Mouse (Mus musculus): ENCODE measurements around the gene Ptbp1.

Ptbp1 gene

GRCm38 (mm10) chr10:79832786-79833181 lies 21.4 kb upstream of the Ptbp1 start:
- no peak for DNase-seq (ENCODE audit: low read depth in 1 of 2, low spot score in 2 of 2)

GRCm38 (mm10) chr10:79834769-79835398 lies 19.3 kb upstream of the Ptbp1 start:
- peak in 1 of 2 experiments; percentile 54 for DNase-seq (ENCODE audit: low read depth in 1 of 2, low spot score in 2 of 2)

- no peak for DNase-seq (ENCODE audit: low read depth in 1 of 2, low spot score in 2 of 2)
Measured at GRCm38 (mm10) chr10:79836918-79837317, 17.3 kb upstream of the Ptbp1 start.

- DNase-seq (ENCODE audit: low read depth in 1 of 2, low spot score in 2 of 2), result no peak
Measured at GRCm38 (mm10) chr10:79838151-79838550, 16.1 kb upstream of the Ptbp1 start.

GRCm38 (mm10) chr10:79840091-79840490 lies 14.1 kb upstream of the Ptbp1 start:
- no peak for DNase-seq (ENCODE audit: low read depth in 1 of 2, low spot score in 2 of 2)

DNA sequence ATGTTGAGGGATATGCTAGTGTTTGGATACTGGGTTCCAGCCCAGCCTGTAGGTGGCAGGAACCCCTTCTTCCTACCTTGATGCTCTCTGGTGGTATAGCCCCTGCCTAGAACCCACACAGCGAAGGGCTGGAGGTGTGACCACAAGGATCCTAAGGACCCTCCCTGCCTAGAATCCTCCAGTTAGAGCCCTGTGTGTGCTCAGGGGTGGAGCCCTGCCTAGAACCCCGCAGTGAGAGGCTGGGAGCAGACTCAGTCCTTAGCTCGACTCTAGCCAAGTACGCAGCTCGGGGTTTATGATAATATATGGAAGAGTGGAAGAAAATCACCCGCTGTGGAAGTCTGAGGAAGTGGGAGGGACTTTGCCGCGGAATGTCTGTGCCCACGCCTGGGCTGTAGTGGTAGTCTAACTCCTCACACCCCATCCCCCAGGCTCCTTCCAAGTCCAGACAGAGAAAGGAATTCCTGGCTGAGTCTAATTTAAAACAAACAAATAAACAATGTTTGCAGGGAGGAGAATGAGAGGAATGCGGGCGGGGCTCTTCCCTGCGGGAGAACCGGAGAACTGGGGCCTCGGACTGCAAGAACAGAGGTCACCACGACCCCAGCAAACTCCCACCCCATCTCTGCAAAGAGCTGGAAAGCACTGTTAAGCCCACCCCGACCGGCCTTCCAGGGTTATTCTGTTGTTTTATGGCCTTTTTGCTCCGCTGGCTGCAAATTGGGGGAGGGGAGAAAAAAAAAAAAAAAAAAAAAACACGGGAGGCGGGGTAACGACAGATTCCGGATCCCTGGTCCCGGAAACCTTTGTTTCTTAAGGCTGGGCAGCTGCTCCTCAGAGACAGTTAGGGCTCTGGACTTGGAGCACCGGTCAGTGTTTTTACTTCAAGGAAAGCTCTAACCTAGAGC lies 13.3 kb upstream of the Ptbp1 start:
- no peak for DNase-seq (ENCODE audit: low read depth in 1 of 2, low spot score in 2 of 2)

- no peak for DNase-seq (ENCODE audit: low read depth in 1 of 2, low spot score in 2 of 2)
Measured at GRCm38 (mm10) chr10:79842322-79842721, 11.9 kb upstream of the Ptbp1 start.

DNA sequence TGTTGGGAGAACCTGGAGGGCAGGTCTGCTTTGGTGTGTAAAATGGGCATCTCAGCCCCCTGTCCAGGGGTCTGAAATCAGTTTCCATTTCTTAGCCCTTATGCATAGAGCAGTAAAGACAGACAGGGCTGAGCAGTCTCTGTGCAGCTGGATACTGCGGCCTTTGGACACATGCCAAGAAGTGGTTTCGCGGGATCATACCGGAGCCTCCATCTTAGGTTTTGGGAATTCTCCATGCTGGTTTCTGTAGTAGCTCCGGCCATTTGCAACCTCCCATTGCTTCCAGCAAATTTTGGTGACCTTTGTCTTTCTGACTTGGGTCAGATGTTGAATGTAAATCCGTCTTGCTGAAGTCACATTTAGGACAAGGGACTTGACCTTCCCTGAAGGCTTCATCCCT lies 10.8 kb upstream of the Ptbp1 start:
- no peak for DNase-seq (ENCODE audit: low read depth in 1 of 2, low spot score in 2 of 2)

GRCm38 (mm10) chr10:79846553-79846952 lies 7.7 kb upstream of the Ptbp1 start:
- no peak for DNase-seq (ENCODE audit: low read depth in 1 of 2, low spot score in 2 of 2)

GRCm38 (mm10) chr10:79849941-79850628 lies 4.1 kb upstream of the Ptbp1 start:
- DNase-seq (ENCODE audit: low read depth in 1 of 2, low spot score in 2 of 2), result no peak

- DNase-seq (ENCODE audit: low read depth in 1 of 2, low spot score in 2 of 2), result no peak
Measured at GRCm38 (mm10) chr10:79851653-79852052, 2.6 kb upstream of the Ptbp1 start.

DNA sequence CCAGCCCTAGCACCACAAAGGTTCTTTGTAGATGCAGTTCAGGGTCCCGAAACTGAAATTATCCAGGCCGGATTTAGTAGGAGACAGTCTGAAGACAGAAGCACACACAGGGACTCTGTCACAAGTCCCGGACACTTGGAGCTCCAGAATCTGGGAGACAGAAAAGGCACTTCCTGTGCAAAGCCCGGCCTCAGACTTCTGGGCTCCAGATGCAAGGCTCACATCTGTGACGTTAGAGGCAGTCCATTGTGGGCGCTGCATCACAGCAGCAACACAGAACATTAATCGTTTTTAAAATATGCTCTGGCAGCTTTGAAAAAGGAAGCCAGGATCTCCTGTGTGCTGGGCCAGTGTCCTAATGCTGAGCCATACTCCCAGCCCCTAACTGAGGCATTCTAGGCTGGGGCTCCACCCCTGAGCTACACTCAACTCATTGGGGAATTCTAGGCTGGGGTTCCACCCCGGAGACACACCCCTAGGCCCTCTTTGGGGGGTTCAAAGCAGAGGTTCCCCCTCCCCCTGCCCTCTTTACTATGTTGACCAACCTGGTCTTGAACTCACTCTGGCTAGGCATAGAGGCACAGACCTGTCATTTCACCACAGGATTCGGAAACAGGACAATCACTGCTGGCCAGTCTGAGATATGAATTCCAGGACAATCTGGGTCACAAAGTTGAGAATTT lies 2.0 kb upstream of the Ptbp1 start:
- DNase-seq (ENCODE audit: low read depth in 1 of 2, low spot score in 2 of 2), result no peak

DNA sequence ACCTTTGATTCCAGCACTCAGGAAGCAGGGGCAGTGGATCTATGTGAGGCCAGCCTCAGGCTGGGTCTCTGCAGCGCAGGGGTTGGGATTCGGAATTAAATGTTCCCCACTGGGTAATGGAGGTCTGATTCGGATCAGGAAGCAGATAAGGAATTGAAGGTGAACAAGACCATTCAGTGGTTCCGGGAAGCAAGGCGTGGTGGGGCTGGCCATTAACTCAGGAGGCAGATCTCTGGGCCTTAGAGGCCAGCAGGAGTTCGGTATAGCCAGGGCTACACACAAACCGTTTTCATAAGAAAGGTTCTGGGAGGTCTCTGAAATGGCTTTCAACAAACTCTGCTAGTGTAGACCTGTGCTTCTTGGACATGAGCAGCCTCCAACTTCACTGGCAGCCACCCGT lies 1.4 kb upstream of the Ptbp1 start:
- DNase-seq (ENCODE audit: low read depth in 1 of 2, low spot score in 2 of 2), result no peak

DNA sequence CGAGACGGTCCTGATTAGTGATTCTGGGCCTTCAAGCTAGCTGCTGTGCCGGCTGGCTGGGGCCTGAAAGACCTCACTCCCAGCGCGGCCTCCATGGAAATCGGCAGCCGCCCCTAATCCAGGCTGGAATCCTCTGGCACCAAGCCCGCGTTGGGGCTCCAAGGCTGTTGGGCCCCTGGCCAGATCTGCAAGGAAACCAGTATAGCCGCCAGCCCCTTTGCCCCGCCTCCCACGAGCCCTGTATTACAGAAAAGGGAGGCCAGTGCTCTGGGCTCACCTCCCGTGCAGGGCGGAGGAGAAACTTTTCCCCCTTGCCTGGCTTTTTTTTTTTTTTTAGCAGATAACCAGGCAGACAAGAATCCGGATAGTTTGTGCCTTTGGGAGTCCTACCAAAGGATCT lies 835 bp upstream of the Ptbp1 start:
- DNase-seq (ENCODE audit: low read depth in 1 of 2, low spot score in 2 of 2), result no peak

GRCm38 (mm10) chr10:79854801-79855541 lies 744 bp downstream of the Ptbp1 start:
- no peak for DNase-seq (ENCODE audit: low read depth in 1 of 2, low spot score in 2 of 2)

- no peak for DNase-seq (ENCODE audit: low read depth in 1 of 2, low spot score in 2 of 2)
Measured at GRCm38 (mm10) chr10:79855558-79856184, 1.4 kb downstream of the Ptbp1 start.

GRCm38 (mm10) chr10:79856280-79856679 lies 2.1 kb downstream of the Ptbp1 start:
- DNase-seq (ENCODE audit: low read depth in 1 of 2, low spot score in 2 of 2), result no peak

- DNase-seq (ENCODE audit: low read depth in 1 of 2, low spot score in 2 of 2), result no peak
Measured at GRCm38 (mm10) chr10:79856704-79857451, 2.7 kb downstream of the Ptbp1 start.

- DNase-seq (ENCODE audit: low read depth in 1 of 2, low spot score in 2 of 2), result peak in 1 of 2 experiments; percentile 47
Measured at GRCm38 (mm10) chr10:79857452-79857811, 3.2 kb downstream of the Ptbp1 start.

DNA sequence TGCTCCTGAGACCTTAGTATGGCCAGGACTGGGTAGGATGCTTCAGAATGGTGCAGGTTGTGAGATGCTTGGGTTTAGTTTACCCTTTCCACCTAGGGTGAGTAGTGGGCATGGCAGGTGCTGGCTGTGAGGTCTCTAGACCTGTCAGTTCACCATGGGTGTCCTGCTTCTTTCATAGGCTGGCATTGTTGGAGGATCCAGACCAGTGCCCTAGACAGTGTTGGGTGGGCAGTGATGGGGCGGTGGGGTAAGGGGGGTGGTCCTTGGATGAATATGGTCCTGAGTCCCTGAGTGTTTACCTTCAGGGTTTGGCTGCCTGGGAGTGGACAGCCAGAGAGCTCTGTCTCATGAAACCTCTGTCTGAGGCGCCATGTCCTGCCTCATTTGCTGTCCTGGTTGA lies 3.7 kb downstream of the Ptbp1 start:
- no peak for DNase-seq (ENCODE audit: low read depth in 1 of 2, low spot score in 2 of 2)
